Mouse (Mus musculus) right cerebral cortex, postnatal 10 days (tissue): ENCODE data around the gene Oosp2.
A peak's percentile ranks its signal among the peaks of the same experiment; 100 is the strongest.

ENCODE experiments used
- DNase-seq, 2 experiments: peaks; one replicate each; pipeline ENCODE4 v3.0.0; 2021; ENCODE audit warnings: low spot score in 2 of 2

Gene Oosp2

DNA sequence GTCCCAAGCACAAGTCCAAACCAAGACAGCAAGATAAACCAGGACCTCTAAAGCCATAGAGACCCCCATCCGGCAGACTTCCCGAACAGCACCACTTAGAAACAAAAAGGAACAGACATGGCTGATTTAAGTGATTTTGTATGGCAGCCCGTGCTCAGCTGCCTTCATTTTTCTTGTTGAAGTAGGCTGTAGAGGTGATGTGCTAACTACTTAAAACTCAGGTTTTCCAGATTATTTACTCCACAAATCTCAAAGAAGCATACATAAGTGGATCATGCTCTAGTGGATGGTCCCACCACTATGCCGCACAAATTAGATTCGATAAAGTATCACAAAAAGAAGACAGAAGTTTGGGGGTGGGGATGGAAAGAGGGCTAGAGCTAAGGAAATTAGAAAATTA is at the start of gene Oosp2:
Oosp2 (minus strand) TSS at position 101 of the 400 bp plus-strand sequence.
- no peak for DNase-seq

DNA sequence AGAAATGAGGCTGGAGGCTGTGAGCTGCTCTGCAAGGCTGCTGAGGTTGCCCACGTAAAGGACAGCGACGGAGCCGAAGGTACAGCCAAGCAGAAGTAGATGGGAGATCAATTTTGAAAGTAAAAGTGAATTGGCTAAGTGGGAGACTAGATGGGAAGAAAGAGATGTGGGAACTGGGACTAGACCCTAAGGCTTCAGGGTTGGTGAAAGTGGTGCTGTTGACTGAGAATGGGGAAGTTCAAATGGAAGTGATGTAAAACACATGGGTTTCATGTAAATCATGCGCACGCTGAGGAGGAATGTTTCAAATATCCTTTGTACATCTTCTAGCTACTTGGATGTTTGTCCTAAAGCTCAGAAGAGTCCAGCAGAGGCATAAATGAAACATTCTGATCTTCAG is 38.0 kb upstream of the Oosp2 start:
- no peak for DNase-seq

GRCm38 (mm10) chr19:11696755-11697154 is 36.4 kb upstream of the Oosp2 start, which contains the start of gene Oosp3:
TSS of gene Oosp3 (plus strand) at chr19:11697055.
- DNase-seq = no peak

DNA sequence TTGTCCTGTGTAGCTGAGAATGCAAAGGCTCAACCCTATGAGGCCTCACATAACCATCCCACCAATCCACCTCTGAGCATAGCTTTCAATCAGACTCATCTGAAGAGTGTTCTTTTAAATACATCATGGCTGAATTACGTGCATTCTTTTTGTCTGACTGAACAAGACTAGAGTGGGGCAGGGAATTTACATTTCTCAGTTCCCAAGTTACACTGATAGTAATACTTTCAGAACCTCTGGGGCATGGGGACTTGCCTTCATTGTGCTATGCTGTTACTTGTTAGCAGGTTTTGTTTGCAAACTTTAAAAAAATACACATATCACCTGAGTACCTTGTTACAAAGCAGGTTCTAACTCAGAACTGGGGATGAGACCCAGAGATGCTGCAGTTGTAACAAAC is 31.1 kb upstream of the Oosp2 start:
- DNase-seq = no peak

- no peak for DNase-seq
Observed at GRCm38 (mm10) chr19:11690839-11691238, 30.5 kb upstream of the Oosp2 start, which contains the start of gene Oosp1. TSS of gene Oosp1 (minus strand) at chr19:11691150.

DNA sequence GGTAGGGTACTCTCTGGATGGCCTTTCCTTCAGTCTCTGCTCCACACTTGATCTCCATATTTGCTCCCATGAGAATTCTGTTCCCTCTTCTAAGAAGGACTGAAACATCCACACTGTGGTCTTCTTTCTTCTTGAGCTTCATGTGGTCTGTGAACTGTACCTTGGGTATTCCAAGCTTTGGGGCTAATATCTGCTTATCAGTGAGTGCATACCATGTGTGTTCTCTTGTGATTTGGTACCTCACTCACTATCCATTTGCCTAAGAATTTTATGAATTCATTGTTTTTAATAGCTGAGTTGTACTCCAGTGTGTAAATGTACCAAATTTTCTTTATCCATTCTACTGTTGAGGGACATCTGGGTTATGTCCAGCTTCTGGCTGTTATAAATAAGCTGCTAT is 1.2 kb upstream of the Oosp2 start:
- no peak for DNase-seq

GRCm38 (mm10) chr19:11659142-11659541 is 1.2 kb downstream of the Oosp2 start:
- DNase-seq = no peak

GRCm38 (mm10) chr19:11649564-11649963 is 10.8 kb downstream of the Oosp2 start:
- DNase-seq = no peak

GRCm38 (mm10) chr19:11646166-11646565 is 14.2 kb downstream of the Oosp2 start:
- no peak for DNase-seq

DNA sequence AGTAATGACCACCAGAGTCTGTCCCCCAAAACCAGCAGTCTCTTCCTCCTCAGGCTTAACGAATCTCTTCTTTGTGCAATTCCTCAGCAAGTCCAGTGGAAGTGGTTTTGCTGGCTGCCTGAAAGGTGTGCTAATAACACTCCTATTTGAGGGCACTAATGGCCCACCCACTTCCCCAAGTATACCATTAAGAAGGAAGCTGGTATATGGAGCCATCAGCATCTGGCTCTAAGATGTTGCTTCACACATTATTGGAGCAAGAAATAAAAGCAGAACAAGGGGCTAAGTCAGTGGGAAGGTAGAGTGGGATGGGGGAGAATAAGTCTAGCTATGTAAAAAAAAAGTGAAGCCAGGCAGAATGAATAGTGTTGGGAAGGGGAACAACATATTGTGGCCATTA is 19.6 kb downstream of the Oosp2 start, which contains the start of gene Ms4a3:
Ms4a3 (minus strand) TSS at position 120 of the 400 bp plus-strand sequence.
- no peak for DNase-seq

DNA sequence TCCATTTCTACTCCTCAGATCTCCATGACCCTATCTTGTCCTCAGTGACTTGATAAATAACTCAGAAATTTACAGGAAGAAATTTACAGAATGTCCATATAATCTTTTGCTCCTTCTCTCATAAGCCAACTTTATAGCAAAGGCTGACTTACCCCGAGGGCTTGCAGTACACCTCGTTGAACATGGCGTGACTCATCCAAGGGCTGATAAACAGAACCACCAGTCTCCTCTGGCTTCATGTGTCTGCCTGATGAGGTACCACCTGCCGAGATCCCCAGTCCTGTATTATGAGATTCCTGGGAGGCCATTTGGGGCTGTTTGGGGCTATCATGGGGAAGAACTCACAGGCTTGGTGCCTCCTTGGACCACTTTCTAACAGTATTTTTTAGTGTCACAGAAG is 21.3 kb downstream of the Oosp2 start:
- no peak for DNase-seq

GRCm38 (mm10) chr19:11635572-11635971 is 24.8 kb downstream of the Oosp2 start:
- DNase-seq = no peak

DNA sequence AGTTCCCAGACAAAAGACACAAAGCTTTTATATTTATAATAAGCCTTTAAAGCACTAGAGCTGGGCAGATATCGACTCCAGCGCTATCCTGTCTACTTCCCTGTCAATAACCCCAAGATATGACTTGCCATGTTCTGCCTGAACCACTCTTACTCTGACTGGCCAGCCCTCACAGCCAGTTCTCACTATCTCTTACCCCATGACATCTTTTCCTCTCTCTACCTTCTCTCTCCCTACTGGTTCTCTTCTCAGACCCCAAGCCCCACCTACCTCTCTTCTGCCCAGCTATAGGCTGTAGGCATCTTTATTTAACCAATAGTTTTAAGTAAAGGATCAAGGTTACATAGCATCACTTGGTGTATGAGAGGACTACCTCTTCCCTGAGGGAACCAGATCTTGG is 26.0 kb downstream of the Oosp2 start:
- DNase-seq = no peak

- DNase-seq = no peak
Observed at GRCm38 (mm10) chr19:11633732-11634131, 26.6 kb downstream of the Oosp2 start.

- no peak for DNase-seq
Observed at GRCm38 (mm10) chr19:11625231-11625630, 35.1 kb downstream of the Oosp2 start.

DNA sequence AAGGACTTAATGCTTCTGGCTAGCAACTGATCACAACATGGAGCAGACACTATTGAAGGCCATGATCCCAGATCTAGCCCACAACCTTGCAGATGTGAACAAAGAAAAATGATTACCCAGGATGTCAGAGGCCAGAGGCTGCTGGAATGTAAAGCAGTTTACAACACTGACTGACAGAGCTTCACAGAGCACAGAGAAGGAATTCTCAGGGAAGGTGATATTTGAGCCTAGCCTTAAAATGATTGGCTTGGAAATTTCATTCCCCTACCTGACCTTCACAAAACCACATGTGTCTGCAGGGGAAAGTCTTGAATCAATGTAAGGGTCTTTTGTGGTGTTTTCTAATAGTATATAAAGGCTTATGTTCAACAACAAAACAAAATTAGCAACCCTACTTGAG is 35.6 kb downstream of the Oosp2 start:
- no peak for DNase-seq

GRCm38 (mm10) chr19:11623551-11623950 is 36.8 kb downstream of the Oosp2 start, which contains the start of gene Ms4a2:
TSS of gene Ms4a2 (minus strand) at chr19:11623719.
- DNase-seq = no peak

- no peak for DNase-seq
Observed at GRCm38 (mm10) chr19:11617983-11618382, 42.4 kb downstream of the Oosp2 start.

DNA sequence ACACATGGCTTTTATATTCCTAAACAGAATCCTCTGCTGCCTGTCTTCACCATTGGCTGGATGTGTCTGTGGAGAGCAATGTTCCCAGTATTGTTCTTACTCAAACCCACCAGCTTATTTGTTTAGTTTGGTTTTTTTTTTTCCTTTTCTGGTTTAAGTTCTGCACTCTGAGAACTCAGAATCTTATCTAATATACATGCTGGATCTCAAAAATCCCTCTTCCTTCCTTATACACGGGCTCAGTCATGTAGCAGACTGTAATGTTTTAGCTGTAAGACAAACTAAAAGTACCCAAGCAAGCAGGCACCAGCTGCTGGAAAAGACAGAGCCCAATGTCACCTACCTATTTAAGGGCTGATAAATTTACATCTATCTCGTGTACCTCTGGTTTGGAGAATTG is 45.6 kb downstream of the Oosp2 start:
- DNase-seq = no peak

- no peak for DNase-seq
Observed at GRCm38 (mm10) chr19:11613776-11614443, 46.4 kb downstream of the Oosp2 start.

GRCm38 (mm10) chr19:11613084-11613483 is 47.3 kb downstream of the Oosp2 start:
- DNase-seq = no peak

GRCm38 (mm10) chr19:11612293-11612692 is 48.1 kb downstream of the Oosp2 start:
- no peak for DNase-seq

DNA sequence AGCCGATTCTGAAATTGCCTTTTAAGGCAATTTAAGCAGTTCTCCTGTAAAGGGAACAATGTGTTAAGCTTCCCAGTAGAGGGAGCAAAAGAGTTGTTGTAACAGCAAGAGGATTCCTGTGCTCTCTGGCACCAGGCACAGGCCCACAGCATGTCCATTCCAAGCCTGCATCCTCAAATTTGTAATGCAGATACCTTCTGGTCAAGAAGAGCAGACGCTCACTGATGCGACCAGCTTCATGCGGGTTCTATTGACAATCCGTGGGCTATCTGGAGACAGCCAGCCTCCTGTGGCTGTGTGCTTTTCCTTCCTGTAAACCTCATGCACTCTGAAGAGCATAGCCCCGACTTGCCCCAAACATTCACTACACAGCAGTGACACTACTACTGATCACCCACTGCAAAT is 48.8 kb downstream of the Oosp2 start:
- peak; percentile 32 to 40 for DNase-seq

DNA sequence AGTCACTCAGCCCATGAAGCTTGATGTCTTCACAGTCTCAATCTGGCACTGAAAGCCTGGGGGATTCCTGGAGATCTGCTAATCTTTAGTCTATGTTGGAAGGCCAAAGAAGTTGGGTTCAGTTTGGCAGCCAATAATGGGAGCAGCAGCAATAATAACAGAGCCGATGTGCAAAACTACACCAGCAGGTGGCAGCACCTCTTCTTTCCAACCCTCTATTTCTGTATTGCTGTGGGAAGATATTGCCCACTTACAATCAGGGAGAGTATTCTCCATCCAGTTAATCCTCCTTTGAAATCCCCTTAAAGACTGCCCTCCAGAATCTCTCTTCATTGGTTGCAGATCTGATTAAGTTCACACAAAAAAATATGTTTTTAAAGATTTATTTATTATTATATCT is 52.2 kb downstream of the Oosp2 start:
- peak in 1 of 2 experiments; percentile 53 for DNase-seq
